Mouse (Mus musculus) effector memory CD4-positive, alpha-beta T cell, adult 7 months (primary cell): ENCODE data around the gene Gm3542. TPM values are rescaled to one million over a fixed set of nuclear protein-coding genes. Genes with fewer than 3 reads are reported as not detected.

Experiments
- polyA plus RNA-seq: library from polyadenylated mRNA; unstranded; fragments of 100-300 nt; shearing (Covaris generic); gene quantifications from one replicate; pipeline ENCODE4 v1.2.1, GENCODE M21; 2017

Gene Gm3542
- polyA plus RNA-seq: not detected

DNA sequence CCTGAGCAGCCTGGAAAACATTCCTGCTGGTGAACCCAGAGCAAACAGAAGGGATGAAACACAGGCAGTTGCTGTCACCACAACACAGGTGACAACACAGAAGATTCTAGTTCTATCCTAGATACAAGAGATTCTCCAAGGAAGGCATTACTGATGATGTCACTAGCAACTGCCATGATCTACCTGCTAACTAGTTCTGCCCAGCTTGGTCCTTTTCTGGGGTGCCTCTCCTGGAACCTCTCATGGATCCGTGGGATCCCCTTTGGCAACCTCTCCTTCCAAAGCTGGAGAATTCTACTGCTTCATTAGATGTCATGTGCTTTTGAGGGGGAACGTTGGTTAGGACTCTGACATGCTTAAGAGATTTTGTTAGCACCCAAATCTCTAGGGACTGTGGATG lies at the start of gene Gm3542:
Gm3542 (minus strand) TSS at position 101 of the 400 bp plus-strand sequence.

Other genes starting within 250 kb of the Gm3542 start
- gene Gm8279, start 203.4 kb downstream of the Gm3542 start, polyA plus RNA-seq: not detected
- gene Gm3317, start 170.4 kb downstream of the Gm3542 start, polyA plus RNA-seq: not detected
- gene Gm8271, start 149.1 kb downstream of the Gm3542 start, polyA plus RNA-seq: not detected
- not detected for gene Gm3526, start 74.3 kb downstream of the Gm3542 start, polyA plus RNA-seq
- gene Gm3500, start 54.1 kb upstream of the Gm3542 start, polyA plus RNA-seq: not detected
- gene Gm3194, start 120.5 kb upstream of the Gm3542 start, polyA plus RNA-seq: not detected
- not detected for gene Gm8246, start 142.9 kb upstream of the Gm3542 start, polyA plus RNA-seq
- gene Gm3187, start 149.3 kb upstream of the Gm3542 start, polyA plus RNA-seq: not detected
- gene Gm3488, start 166.7 kb upstream of the Gm3542 start, polyA plus RNA-seq: not detected
- gene Gm3532, start 203.6 kb upstream of the Gm3542 start, polyA plus RNA-seq: not detected